Mouse (Mus musculus) heart, embryonic 10.5 days (tissue): ENCODE results near the gene Kncn. TPM values are rescaled to one million over a fixed set of nuclear protein-coding genes. Genes with fewer than 3 reads are reported as not detected.

Experiments
- DNase-seq: peaks from one replicate; pipeline ENCODE4 v3.0.0-alpha.2; 2017; ENCODE audit warnings: low spot score
- H3K27ac ChIP-seq: fragments of 300-500 bp; sonication (generic); 2 replicates; pipeline ENCODE4 v1.5.1; 2016; ENCODE audit warnings: mild to moderate bottlenecking
- H3K27me3 ChIP-seq: fragments of 300-500 bp; sonication (generic); 2 replicates; pipeline ENCODE4 v1.6.1; 2016; ENCODE audit warnings: mild to moderate bottlenecking; ENCODE audit not compliant: poor library complexity, insufficient read depth, severe bottlenecking
- H3K36me3 ChIP-seq: fragments of 300-500 bp; sonication (generic); 2 replicates; pipeline ENCODE4 v1.6.1; 2016; ENCODE audit warnings: mild to moderate bottlenecking, moderate library complexity
- H3K4me1 ChIP-seq: fragments of 300-500 bp; sonication (generic); 2 replicates; pipeline ENCODE4 v1.6.1; 2016; ENCODE audit warnings: mild to moderate bottlenecking
- H3K4me3 ChIP-seq: fragments of 300-500 bp; sonication (generic); 2 replicates; pipeline ENCODE4 v1.5.1; 2016; ENCODE audit warnings: mild to moderate bottlenecking, moderate library complexity
- H3K9me3 ChIP-seq: fragments of 300-500 bp; sonication (generic); 2 replicates; pipeline ENCODE4 v1.6.1; 2016; ENCODE audit warnings: mild to moderate bottlenecking, moderate library complexity
- WGBS: fragments of 180-500 bp; shearing (Covaris S2); methylation state at CpG from one replicate; pipeline ENCODE4 v1.1.7; 2016; 5-methylcytosine and 5-hydroxymethylcytosine counted together
- polyA plus RNA-seq: library from polyadenylated mRNA; unstranded; fragments of >200 nt; fragmentation: Nextera tagmentation; extraction: Ambion mirVana; gene quantifications from 2 replicates; pipeline ENCODE4 v1.2.1, GENCODE M21; 2016

Gene Kncn
- polyA plus RNA-seq, 1 experiment from 2014 or later = not detected

GRCm38 (mm10) chr4:115923262-115923880 is 39.2 kb downstream of the Kncn start:
- Histone ChIP-seq H3K9me3 (no peaks in the 10 kb centered on the region), H3K27ac (no peak overlapping the region), H3K4me3 (no peak overlapping the region), H3K36me3 (no peaks in the 10 kb centered on the region), H3K27me3 (peaks cover 93% of the 10 kb centered on the region), H3K4me1 (no peaks in the 10 kb centered on the region)
- DNase-seq = no peak
- 69% methylated on average over 16 of the region's 16 CpGs for WGBS

GRCm38 (mm10) chr4:115927637-115928036 is 43.4 kb downstream of the Kncn start:
- Histone ChIP-seq H3K27ac (no peak overlapping the region), H3K36me3 (no peaks in the 10 kb centered on the region), H3K4me1 (no peaks in the 10 kb centered on the region), H3K9me3 (no peaks in the 10 kb centered on the region), H3K27me3 (peaks cover 95% of the 10 kb centered on the region), H3K4me3 (no peak overlapping the region)
- DNase-seq = no peak
- WGBS = 51% methylated on average over 7 of the region's 7 CpGs

DNA sequence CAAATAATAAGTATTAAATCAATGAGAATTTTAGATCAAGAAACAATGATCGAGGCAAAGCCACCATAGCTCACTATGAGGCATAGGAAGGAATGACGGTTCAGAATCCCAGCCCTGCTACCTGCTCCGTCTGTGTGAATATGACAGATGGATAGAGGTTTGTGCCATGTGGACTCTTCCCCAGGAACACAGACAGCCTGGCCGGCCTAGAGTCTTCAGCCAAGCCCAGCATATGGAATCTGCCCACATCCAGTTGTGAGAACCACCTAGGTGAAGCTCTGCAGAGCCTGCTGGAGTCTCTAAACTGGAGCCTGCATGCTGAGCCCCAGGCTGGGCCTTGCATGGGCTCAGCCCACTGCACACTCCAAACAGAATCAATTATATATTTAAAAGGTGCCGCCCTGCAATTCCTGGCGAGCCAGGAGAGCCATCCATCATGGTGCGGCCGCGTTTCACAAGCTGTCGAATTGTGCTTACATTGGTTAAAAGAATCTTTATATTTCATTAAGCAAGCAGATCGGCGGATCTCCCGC is 47.4 kb downstream of the Kncn start:
- no peak for DNase-seq
- 55% methylated on average over 13 of the region's 13 CpGs for WGBS
- Histone ChIP-seq H3K27me3 (peaks cover 99% of the 10 kb centered on the region), H3K4me3 (no peak overlapping the region), H3K4me1 (peaks cover 10% of the 10 kb centered on the region), H3K27ac (no peak overlapping the region), H3K36me3 (no peaks in the 10 kb centered on the region), H3K9me3 (no peaks in the 10 kb centered on the region)

DNA sequence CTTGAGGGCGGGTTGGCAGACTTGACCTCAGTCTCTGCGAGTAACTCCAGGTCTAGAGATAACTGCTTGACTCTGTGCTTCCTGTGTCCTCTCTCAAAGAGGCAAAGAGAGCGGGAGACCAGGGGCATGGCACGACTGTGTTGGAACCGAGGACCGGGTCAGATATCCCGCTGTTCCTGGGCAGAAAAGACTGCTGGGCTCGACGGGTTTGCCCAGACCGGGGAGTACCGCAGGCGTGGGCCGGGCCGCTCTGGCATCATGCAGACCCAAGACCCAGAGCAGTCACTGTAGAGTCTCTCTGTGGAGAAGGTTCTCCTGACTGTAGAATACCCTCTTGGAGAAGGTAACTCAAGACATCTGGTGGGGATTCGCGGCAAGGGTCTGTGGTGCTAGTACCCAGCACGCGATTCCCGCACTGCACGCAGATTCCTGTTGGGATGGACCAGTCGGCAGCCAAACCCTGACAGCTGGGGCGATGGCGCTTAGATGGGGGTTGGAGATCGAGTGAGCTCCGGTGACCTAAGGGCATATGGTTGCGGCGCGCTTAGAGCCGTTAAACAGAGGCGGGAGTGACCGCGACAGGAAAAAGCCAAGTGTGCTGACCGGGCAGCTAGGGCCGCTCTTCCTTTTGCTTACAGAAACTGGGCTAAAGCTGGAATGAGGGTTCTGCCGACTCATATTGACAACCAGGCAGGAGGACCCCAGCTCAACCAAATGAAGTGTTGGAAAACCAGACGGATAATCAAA is 51.8 kb downstream of the Kncn start:
- H3K27me3 ChIP-seq = peaks cover 100% of the 10 kb centered on the region
- H3K4me1 ChIP-seq = peaks cover 24% of the 10 kb centered on the region
- under 1% methylated on average over 36 of the region's 36 CpGs for WGBS
- no peaks in the 10 kb centered on the region for H3K36me3 ChIP-seq
- no peaks in the 10 kb centered on the region for H3K9me3 ChIP-seq
- H3K4me3 ChIP-seq = peak overlapping the region; percentile 31
- peak; percentile 81 for DNase-seq
- H3K27ac ChIP-seq = no peak overlapping the region

DNA sequence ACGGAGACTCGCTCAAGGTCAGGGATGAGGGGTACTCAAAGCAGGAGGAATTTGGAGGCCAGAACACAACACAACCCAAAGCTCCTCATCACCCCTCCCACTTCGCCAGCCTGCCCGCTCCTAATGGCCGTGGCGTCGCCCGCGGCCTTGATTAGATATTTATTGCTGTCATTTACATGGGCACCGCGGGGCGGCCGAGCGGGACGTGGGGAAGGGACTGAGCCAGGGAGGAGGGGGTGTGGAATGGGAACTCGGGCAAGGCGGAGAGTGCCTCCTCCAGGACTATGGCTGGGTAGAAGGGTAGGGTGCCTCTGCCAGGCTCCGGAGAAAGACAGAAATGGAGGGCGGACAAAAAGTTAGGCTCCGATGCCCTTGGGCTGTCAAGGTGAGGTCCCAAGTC is 52.4 kb downstream of the Kncn start:
- WGBS = 1% methylated on average over 20 of the region's 20 CpGs
- Histone ChIP-seq H3K36me3 (no peaks in the 10 kb centered on the region), H3K27me3 (peaks cover 100% of the 10 kb centered on the region), H3K27ac (no peak overlapping the region), H3K4me1 (peaks cover 24% of the 10 kb centered on the region), H3K4me3 (peak overlapping the region; percentile 31), H3K9me3 (no peaks in the 10 kb centered on the region)
- DNase-seq = peak; percentile 73

- Histone ChIP-seq H3K27ac (no peak overlapping the region), H3K4me3 (no peak overlapping the region), H3K9me3 (no peaks in the 10 kb centered on the region), H3K4me1 (peaks cover 24% of the 10 kb centered on the region), H3K36me3 (no peaks in the 10 kb centered on the region), H3K27me3 (peaks cover 100% of the 10 kb centered on the region)
- DNase-seq = peak; percentile 74
- WGBS = 5% methylated on average over 19 of the region's 19 CpGs
These were observed 53.1 kb downstream of the Kncn start for GRCm38 (mm10) chr4:115937061-115937976.

- Histone ChIP-seq H3K27ac (no peak overlapping the region), H3K36me3 (no peaks in the 10 kb centered on the region), H3K4me3 (0 out of 2 replicates have a peak overlapping the region, but pooled peaks have one; percentile 59), H3K4me1 (peaks cover 24% of the 10 kb centered on the region), H3K9me3 (no peaks in the 10 kb centered on the region), H3K27me3 (peaks cover 100% of the 10 kb centered on the region)
- WGBS = under 1% methylated on average over 37 of the region's 37 CpGs
- DNase-seq = no peak
These were observed 54.3 kb downstream of the Kncn start for GRCm38 (mm10) chr4:115938276-115939160.

Other genes with a start within 250 kb of the Kncn start
- gene Cyp4b1, start 236.7 kb upstream of the Kncn start, polyA plus RNA-seq = 0.60 and 0.62 TPM in 2 replicates
- 33.2 and 34.4 TPM in 2 replicates for gene Efcab14, start 146.7 kb upstream of the Kncn start, polyA plus RNA-seq
- 0.55 and 0.62 TPM in 2 replicates for gene Tex38, start 103.4 kb upstream of the Kncn start, polyA plus RNA-seq
- gene Atpaf1, start 99.6 kb upstream of the Kncn start, polyA plus RNA-seq = 60.0 and 67.2 TPM in 2 replicates
- gene Mob3c, start 56.3 kb upstream of the Kncn start, polyA plus RNA-seq = 5.9 and 9.8 TPM in 2 replicates
- 22.7 and 23.0 TPM in 2 replicates for gene Mknk1, start 45.2 kb upstream of the Kncn start, polyA plus RNA-seq
- gene 6430628N08Rik, start 6.3 kb downstream of the Kncn start, polyA plus RNA-seq = not detected in 2 replicates
- not detected in 2 replicates for gene Dmbx1, start 55.5 kb downstream of the Kncn start, polyA plus RNA-seq
- 1.3 and 1.7 TPM in 2 replicates for gene Faah, start 133.5 kb downstream of the Kncn start, polyA plus RNA-seq
- gene Nsun4, start 169.5 kb downstream of the Kncn start, polyA plus RNA-seq = 20.4 and 24.9 TPM in 2 replicates
- gene Uqcrh, start 190.7 kb downstream of the Kncn start, polyA plus RNA-seq = 697 and 904 TPM in 2 replicates
- gene Lrrc41, start 190.9 kb downstream of the Kncn start, polyA plus RNA-seq = 69.1 and 77.9 TPM in 2 replicates
- gene Rad54l, start 239.3 kb downstream of the Kncn start, polyA plus RNA-seq = 31.7 and 38.0 TPM in 2 replicates
- gene Pomgnt1, start 239.4 kb downstream of the Kncn start, polyA plus RNA-seq = 68.9 and 74.3 TPM in 2 replicates